Mouse (Mus musculus) embryonic fibroblast, embryonic 13.5 days (primary cell): ENCODE results near the gene Phldb2.

Source experiments
- CTCF ChIP-seq: IDR thresholded peaks from 2 replicates; pipeline ENCODE4 v1.5.1; 2011; ENCODE audit warnings: mild to moderate bottlenecking, control low read depth, low read length, moderate library complexity, borderline replicate concordance; ENCODE audit not compliant: insufficient read depth
- POLR2A ChIP-seq: IDR thresholded peaks from 2 replicates; pipeline ENCODE4 v1.6.1; 2011; ENCODE audit warnings: low read depth, mild to moderate bottlenecking, control low read depth, low read length, moderate library complexity

- TF ChIP-seq CTCF (no peak), POLR2A (no peak)
Observed at GRCm38 (mm10) chr16:45786639-45787038, 166.8 kb downstream of the Phldb2 start.
